8 mouse cellular contexts compared by ENCODE assay signal in genomic region chr15:79229058-79229821, GRCm38 (mm10). TPM values are rescaled to one million over a fixed set of nuclear protein-coding genes. Genes with fewer than 3 reads are reported as not detected.
A peak's percentile ranks its signal among the peaks of the same experiment; 100 is the strongest.
DNase-seq lines count a peak whose midpoint lies in the region; ATAC-seq lines count a peak whose summit lies in the region.

Gene Pick1 (plus strand): TSS chr15:79229173.
Gene Gm49486 (plus strand): TSS chr15:79229391.

- peak; percentile 92 for ATAC-seq in hindbrain, embryonic 13.5 days (ENCODE audit: low FRiP score)

- H3K4me2 ChIP-seq in hindbrain, embryonic 13.5 days = peak within 1 kb of the TSS; percentile 95

- H3K27me3 ChIP-seq in hindbrain, embryonic 13.5 days = no peaks in the 10 kb centered on the region

- H3K4me1 ChIP-seq in hindbrain, embryonic 13.5 days (replicated peaks) = peaks cover 23% of the 10 kb centered on the region

- peak within 1 kb of the TSS; percentile 98 for H3K27ac ChIP-seq in hindbrain, embryonic 13.5 days

- peaks cover 26% of the 10 kb centered on the region for H3K36me3 ChIP-seq in hindbrain, embryonic 13.5 days

- peak within 1 kb of the TSS; percentile 88 for H3K4me3 ChIP-seq in hindbrain, embryonic 13.5 days

- H3K9ac ChIP-seq in hindbrain, embryonic 13.5 days = peak within 1 kb of the TSS; percentile 96

- H3K9me3 ChIP-seq in hindbrain, embryonic 13.5 days = no peaks in the 10 kb centered on the region

- 2% methylated on average over 51 of the region's 51 CpGs for WGBS in hindbrain, embryonic 13.5 days

- DNase-seq in Muller cell, postnatal 12 days (ENCODE audit: inconsistent ontology term) = peak; percentile 89
- peak; percentile 92 for DNase-seq in cerebellum, adult 9-11 months
- peak; percentile 71 to 83 for DNase-seq in frontal cortex, postnatal 10 days (ENCODE audit: low spot score in 2 of 2)
- peak; percentile 78 to 88 for DNase-seq in layer of hippocampus, postnatal 25 days (ENCODE audit: extremely low spot score in 1 of 2, low spot score in 1 of 2)
- DNase-seq in lung, postnatal 25 days (ENCODE audit: low spot score) = peak; percentile 88
- peak; percentile 90 for DNase-seq in retina, embryonic 14.5 days (ENCODE audit: low spot score)
- DNase-seq in thymus, postnatal 4 days = peak; percentile 92

RNA-seq across cellular contexts. Expression of gene Pick1, which starts in this region (rescaled TPM):
- polyA plus RNA-seq in hindbrain, embryonic 13.5 days (2015; fragmentation: Nextera tagmentation; extraction: Ambion mirVana) = 83.8 and 90.6 TPM in 2 replicates
- total RNA-seq in layer of hippocampus, postnatal 25 days (2021) = 10 to 100 TPM; 42.0 to 50.6 TPM

RNA-seq across cellular contexts. Expression of gene Gm49486, which starts in this region (rescaled TPM):
- 1.6 and 2.0 TPM in 2 replicates for polyA plus RNA-seq in hindbrain, embryonic 13.5 days (2015; fragmentation: Nextera tagmentation; extraction: Ambion mirVana)
- under 1 TPM; 0.94 to 0.98 TPM for total RNA-seq in layer of hippocampus, postnatal 25 days (2021)

Comparison
In these comparisons a context has a peak if more than half of its experiments do, and no peak if none do; other contexts are left out.
1. Peak in every context shown above with its lines: DNase-seq, ATAC-seq, H3K4me3 ChIP-seq and H3K27ac ChIP-seq.